Mouse (Mus musculus) hindbrain, embryonic 13.5 days (tissue): ENCODE data around the gene Cd244a. TPM values are rescaled to one million over a fixed set of nuclear protein-coding genes. Genes with fewer than 3 reads are reported as not detected.

Experiments used
- ATAC-seq: fragments of 200-750 bp; cut with Nextera tagmentation; 2 replicates; pipeline ENCODE4 v1.8.0; 2017; ENCODE audit warnings: moderate TSS enrichment; ENCODE audit not compliant: low FRiP score
- H3K27ac ChIP-seq: fragments of 300-500 bp; sonication (generic); 2 replicates; pipeline ENCODE4 v1.5.1; 2015; ENCODE audit warnings: inconsistent platforms, mild to moderate bottlenecking, moderate library complexity
- H3K27me3 ChIP-seq: fragments of 300-500 bp; sonication (generic); 2 replicates; pipeline ENCODE4 v1.6.1; 2015; ENCODE audit warnings: mild to moderate bottlenecking, inconsistent platforms
- H3K36me3 ChIP-seq: fragments of 300-500 bp; sonication (generic); 2 replicates; pipeline ENCODE4 v1.6.1; 2015; ENCODE audit warnings: mild to moderate bottlenecking, inconsistent platforms
- H3K4me1 ChIP-seq: fragments of 300-500 bp; sonication (generic); replicated peaks from 2 replicates; pipeline ENCODE4 v1.6.1; 2015; ENCODE audit warnings: inconsistent platforms
- H3K4me2 ChIP-seq: fragments of 300-500 bp; sonication (generic); 2 replicates; pipeline ENCODE4 v1.6.1; 2015; ENCODE audit warnings: inconsistent platforms, mild to moderate bottlenecking, moderate library complexity
- H3K4me3 ChIP-seq: fragments of 300-500 bp; sonication (generic); 2 replicates; pipeline ENCODE4 v1.5.1; 2015; ENCODE audit warnings: mild to moderate bottlenecking, inconsistent platforms
- H3K9ac ChIP-seq: fragments of 300-500 bp; sonication (generic); 2 replicates; pipeline ENCODE4 v1.6.1; 2015; ENCODE audit warnings: mild to moderate bottlenecking, inconsistent platforms
- H3K9me3 ChIP-seq: fragments of 300-500 bp; sonication (generic); 2 replicates; pipeline ENCODE4 v1.6.1; 2016; ENCODE audit warnings: inconsistent platforms
- WGBS: fragments of 180-500 bp; shearing (Covaris S2); methylation state at CpG from one replicate; pipeline ENCODE4 v1.1.7; 2015; 5-methylcytosine and 5-hydroxymethylcytosine counted together
- polyA plus RNA-seq: library from polyadenylated mRNA; unstranded; fragments of >200 nt; fragmentation: Nextera tagmentation; extraction: Ambion mirVana; gene quantifications from 2 replicates; pipeline ENCODE4 v1.2.1, GENCODE M21; 2015

Cd244a gene
- polyA plus RNA-seq, 1 experiment from 2014 or later = 0.04 TPM

- Histone ChIP-seq H3K9ac (no peak overlapping the region), H3K4me1 (no peaks in the 10 kb centered on the region), H3K36me3 (no peaks in the 10 kb centered on the region), H3K27me3 (no peaks in the 10 kb centered on the region), H3K9me3 (no peaks in the 10 kb centered on the region), H3K4me3 (no peak overlapping the region), H3K27ac (no peak overlapping the region), H3K4me2 (no peak overlapping the region)
- no peak for ATAC-seq
- 93% methylated on average over 3 of the region's 3 CpGs for WGBS
Measured at GRCm38 (mm10) chr1:171606656-171607055, 47.7 kb downstream of the Cd244a start.

DNA sequence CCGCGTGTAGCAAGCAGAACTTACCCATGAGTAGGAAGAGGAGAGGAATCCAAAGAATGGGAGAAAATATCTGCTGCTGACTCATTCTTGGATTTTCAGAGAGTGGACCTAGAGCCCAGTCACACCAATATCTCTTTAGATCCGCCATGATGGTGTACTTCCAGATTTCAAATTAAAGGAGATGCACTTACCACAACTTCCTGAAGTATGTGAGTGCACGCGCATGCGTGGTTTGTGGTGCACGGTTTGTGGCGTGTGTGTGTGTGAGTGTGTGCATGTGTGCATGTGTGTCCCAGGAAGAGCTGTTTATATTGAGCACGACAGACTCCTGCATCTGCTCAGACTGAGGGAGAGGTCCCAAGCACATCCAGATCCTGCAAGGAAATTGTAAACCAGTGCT is 48.2 kb downstream of the Cd244a start, which contains the start of gene Ly9:
Ly9 (minus strand) TSS at position 235 of the 400 bp plus-strand sequence.
- Histone ChIP-seq H3K4me1 (no peaks in the 10 kb centered on the region), H3K9ac (no peak within 1 kb of the TSS), H3K4me3 (no peak within 1 kb of the TSS), H3K36me3 (no peaks in the 10 kb centered on the region), H3K9me3 (no peaks in the 10 kb centered on the region), H3K4me2 (no peak within 1 kb of the TSS), H3K27me3 (no peaks in the 10 kb centered on the region), H3K27ac (no peak within 1 kb of the TSS)
- ATAC-seq = no peak
- 92% methylated on average over 9 of the region's 9 CpGs for WGBS

DNA sequence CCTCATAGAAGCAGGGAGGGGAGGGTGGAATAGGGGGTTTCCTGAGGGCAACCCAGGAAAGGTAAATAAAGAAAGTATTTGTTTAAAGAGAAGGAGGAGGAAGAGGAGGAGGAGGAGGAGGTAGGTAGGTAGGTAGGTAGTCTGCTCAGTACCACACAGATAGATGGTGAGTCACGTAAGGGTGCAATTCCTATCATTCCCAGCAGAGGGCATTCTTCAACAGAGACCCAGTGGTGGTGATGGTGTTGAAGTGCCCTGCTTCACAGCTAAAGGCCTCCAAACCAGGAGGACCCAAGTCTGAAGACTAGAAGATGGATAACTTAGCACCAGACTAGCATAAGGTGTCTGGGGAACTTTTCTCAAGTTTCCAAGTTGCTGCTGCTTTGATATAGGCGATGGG is 51.0 kb downstream of the Cd244a start:
- H3K9me3 ChIP-seq = no peaks in the 10 kb centered on the region
- H3K27ac ChIP-seq = no peak overlapping the region
- no peaks in the 10 kb centered on the region for H3K27me3 ChIP-seq
- no peak overlapping the region for H3K9ac ChIP-seq
- H3K4me3 ChIP-seq = no peak overlapping the region
- H3K4me2 ChIP-seq = no peak overlapping the region
- 90% methylated on average over 2 of the region's 2 CpGs for WGBS
- no peaks in the 10 kb centered on the region for H3K4me1 ChIP-seq
- ATAC-seq = no peak
- no peaks in the 10 kb centered on the region for H3K36me3 ChIP-seq

GRCm38 (mm10) chr1:171610781-171611180 is 51.8 kb downstream of the Cd244a start:
- H3K4me1 ChIP-seq = no peaks in the 10 kb centered on the region
- no peaks in the 10 kb centered on the region for H3K27me3 ChIP-seq
- no peak overlapping the region for H3K27ac ChIP-seq
- H3K4me3 ChIP-seq = no peak overlapping the region
- 36% methylated on average over 1 of the region's 1 CpGs for WGBS
- H3K36me3 ChIP-seq = no peaks in the 10 kb centered on the region
- no peak overlapping the region for H3K4me2 ChIP-seq
- H3K9me3 ChIP-seq = no peaks in the 10 kb centered on the region
- ATAC-seq = no peak
- H3K9ac ChIP-seq = no peak overlapping the region

DNA sequence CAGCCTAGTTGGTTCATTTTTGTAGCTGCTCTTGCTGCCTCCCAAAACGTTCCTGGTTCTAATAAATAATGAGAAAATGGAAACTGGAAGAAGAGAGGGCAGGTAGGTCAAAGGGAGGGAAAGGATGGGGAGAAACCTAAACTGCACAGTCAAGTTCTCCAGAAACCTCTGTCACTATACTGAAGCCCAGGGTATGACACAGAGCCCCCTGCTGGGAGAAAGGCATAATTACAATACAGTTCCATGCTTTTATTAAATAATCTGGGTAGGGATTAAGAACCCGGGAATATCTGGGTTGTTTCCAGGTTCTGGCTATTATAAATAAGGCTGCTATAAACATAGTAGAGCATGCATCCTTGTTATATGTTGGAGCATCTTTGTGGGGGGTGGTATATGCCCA is 55.0 kb downstream of the Cd244a start:
- no peaks in the 10 kb centered on the region for H3K9me3 ChIP-seq
- WGBS = 48% methylated on average over 2 of the region's 2 CpGs
- no peaks in the 10 kb centered on the region for H3K4me1 ChIP-seq
- H3K9ac ChIP-seq = no peak overlapping the region
- no peak overlapping the region for H3K27ac ChIP-seq
- no peaks in the 10 kb centered on the region for H3K27me3 ChIP-seq
- H3K4me2 ChIP-seq = no peak overlapping the region
- H3K4me3 ChIP-seq = no peak overlapping the region
- no peak for ATAC-seq
- H3K36me3 ChIP-seq = no peaks in the 10 kb centered on the region

- no peak overlapping the region for H3K27ac ChIP-seq
- no peaks in the 10 kb centered on the region for H3K36me3 ChIP-seq
- 84% methylated on average over 11 of the region's 11 CpGs for WGBS
- H3K4me1 ChIP-seq = no peaks in the 10 kb centered on the region
- H3K9me3 ChIP-seq = no peaks in the 10 kb centered on the region
- H3K4me2 ChIP-seq = no peak overlapping the region
- no peak overlapping the region for H3K4me3 ChIP-seq
- H3K9ac ChIP-seq = no peak overlapping the region
- no peaks in the 10 kb centered on the region for H3K27me3 ChIP-seq
- ATAC-seq = no peak
Measured at GRCm38 (mm10) chr1:171616881-171617515, 58.0 kb downstream of the Cd244a start.

- Histone ChIP-seq H3K4me2 (no peak overlapping the region), H3K27me3 (no peaks in the 10 kb centered on the region), H3K4me3 (no peak overlapping the region), H3K36me3 (no peaks in the 10 kb centered on the region), H3K4me1 (no peaks in the 10 kb centered on the region), H3K9me3 (no peaks in the 10 kb centered on the region; the same call in 1 of the 2 replicates), H3K27ac (no peak overlapping the region), H3K9ac (no peak overlapping the region)
- 89% methylated on average over 8 of the region's 8 CpGs for WGBS
- ATAC-seq = no peak
Measured at GRCm38 (mm10) chr1:171619001-171619400, 60.0 kb downstream of the Cd244a start.

- no peak for ATAC-seq
- Histone ChIP-seq H3K36me3 (no peaks in the 10 kb centered on the region), H3K9me3 (no peaks in the 10 kb centered on the region; the same call in 1 of the 2 replicates), H3K4me2 (no peak overlapping the region), H3K9ac (no peak overlapping the region), H3K4me1 (no peaks in the 10 kb centered on the region), H3K27me3 (no peaks in the 10 kb centered on the region), H3K27ac (no peak overlapping the region), H3K4me3 (no peak overlapping the region)
- 93% methylated on average over 3 of the region's 3 CpGs for WGBS
Measured at GRCm38 (mm10) chr1:171619645-171620044, 60.7 kb downstream of the Cd244a start.

GRCm38 (mm10) chr1:171620091-171620490 is 61.1 kb downstream of the Cd244a start:
- Histone ChIP-seq H3K4me2 (no peak overlapping the region), H3K36me3 (no peaks in the 10 kb centered on the region), H3K9me3 (no peaks in the 10 kb centered on the region; the same call in 1 of the 2 replicates), H3K27me3 (no peaks in the 10 kb centered on the region), H3K27ac (no peak overlapping the region), H3K9ac (no peak overlapping the region), H3K4me3 (no peak overlapping the region), H3K4me1 (no peaks in the 10 kb centered on the region)
- ATAC-seq = no peak
- WGBS = 93% methylated on average over 6 of the region's 6 CpGs

GRCm38 (mm10) chr1:171627801-171628200 is 68.8 kb downstream of the Cd244a start:
- Histone ChIP-seq H3K27me3 (no peaks in the 10 kb centered on the region), H3K4me1 (no peaks in the 10 kb centered on the region), H3K4me3 (no peak overlapping the region), H3K4me2 (no peak overlapping the region), H3K27ac (no peak overlapping the region), H3K36me3 (no peaks in the 10 kb centered on the region), H3K9me3 (no peaks in the 10 kb centered on the region; the same call in 1 of the 2 replicates), H3K9ac (no peak overlapping the region)
- ATAC-seq = no peak
- 86% methylated on average over 3 of the region's 3 CpGs for WGBS

DNA sequence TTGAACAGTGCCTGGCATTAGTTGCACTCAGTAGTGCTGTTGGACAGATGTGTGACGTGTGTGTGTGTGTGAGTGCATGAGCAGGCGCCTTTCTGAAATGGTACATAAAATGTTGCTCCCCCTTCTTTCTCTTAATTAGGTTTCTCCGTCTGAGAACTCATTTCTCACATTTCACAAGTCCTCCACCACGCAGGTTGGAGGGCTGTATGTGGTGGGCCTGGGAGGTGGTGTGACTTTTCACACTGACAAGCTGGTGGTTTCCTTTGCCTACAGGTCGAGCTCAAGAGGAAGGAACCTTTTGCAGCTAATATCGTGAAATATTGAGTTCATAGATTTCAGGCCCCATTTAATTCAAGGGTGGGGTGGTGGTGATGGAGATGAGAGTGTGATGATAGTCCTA is 70.2 kb downstream of the Cd244a start:
- Histone ChIP-seq H3K4me1 (no peaks in the 10 kb centered on the region), H3K4me3 (no peak overlapping the region), H3K36me3 (no peaks in the 10 kb centered on the region), H3K27me3 (no peaks in the 10 kb centered on the region), H3K4me2 (no peak overlapping the region), H3K27ac (no peak overlapping the region), H3K9me3 (no peaks in the 10 kb centered on the region; the same call in 1 of the 2 replicates), H3K9ac (no peak overlapping the region)
- 84% methylated on average over 6 of the region's 6 CpGs for WGBS
- no peak for ATAC-seq

- WGBS = 85% methylated on average over 7 of the region's 7 CpGs
- ATAC-seq = no peak
Measured at GRCm38 (mm10) chr1:171630041-171630440, 71.0 kb downstream of the Cd244a start.

GRCm38 (mm10) chr1:171630912-171631311 is 71.9 kb downstream of the Cd244a start:
- ATAC-seq = no peak
- Histone ChIP-seq H3K4me2 (no peak overlapping the region), H3K4me3 (no peak overlapping the region), H3K9ac (no peak overlapping the region), H3K27me3 (no peaks in the 10 kb centered on the region), H3K36me3 (no peaks in the 10 kb centered on the region), H3K9me3 (no peaks in the 10 kb centered on the region), H3K27ac (no peak overlapping the region), H3K4me1 (no peaks in the 10 kb centered on the region)
- WGBS = 87% methylated on average over 4 of the region's 4 CpGs

More at GRCm38 (mm10) chr1:171630041-171630440, 71.0 kb downstream of the Cd244a start:
- Histone ChIP-seq H3K4me3 (no peak overlapping the region), H3K27me3 (no peaks in the 10 kb centered on the region), H3K4me2 (no peak overlapping the region), H3K36me3 (no peaks in the 10 kb centered on the region), H3K27ac (no peak overlapping the region), H3K9me3 (no peaks in the 10 kb centered on the region), H3K9ac (no peak overlapping the region), H3K4me1 (no peaks in the 10 kb centered on the region)
